Mouse (Mus musculus) brain, adult 10 weeks (tissue): Measurements from ENCODE around the gene Hcar1. TPM values are rescaled to one million over a fixed set of nuclear protein-coding genes. Genes with fewer than 3 reads are reported as not detected.

ENCODE experiments used
- polyA plus RNA-seq: library from polyadenylated mRNA; stranded (reverse); fragments of 350-450 nt; fragmentation: Illumina TruSeq; extraction: RNeasy Lipid Tissue Mini Kit (QIAGEN cat#74804); gene quantifications from one replicate; pipeline ENCODE4 v1.2.3, GENCODE M21; 2015; ENCODE audit warnings: low read depth, low replicate concordance

The Hcar1 gene
- polyA plus RNA-seq = 0.86 TPM

GRCm38 (mm10) chr5:123879928-123880327 is at the start of gene Hcar1:
Gene Hcar1, minus strand, starts transcription at chr5:123880020.

GRCm38 (mm10) chr5:123927118-123927517 is 47.3 kb upstream of the Hcar1 start, which contains the start of gene Gm43518:
Gene Gm43518, plus strand, starts transcription at chr5:123927418.

GRCm38 (mm10) chr5:123906976-123907630 is 27.3 kb upstream of the Hcar1 start, which contains the start of gene Denr:
Gene Denr, plus strand, starts transcription at chr5:123907175.

GRCm38 (mm10) chr5:123865365-123865764 is 14.5 kb downstream of the Hcar1 start, which contains the start of gene Hcar2:
Gene Hcar2, minus strand, starts transcription at chr5:123865499.

Other genes with a start within 250 kb of the Hcar1 start
- gene Clip1, start 195.4 kb downstream of the Hcar1 start, polyA plus RNA-seq = 82.0 TPM
- 35.4 TPM for gene Zcchc8, start 158.9 kb downstream of the Hcar1 start, polyA plus RNA-seq
- gene Rsrc2, start 130.6 kb downstream of the Hcar1 start, polyA plus RNA-seq = 105 TPM
- gene Kntc1, start 130.3 kb downstream of the Hcar1 start, polyA plus RNA-seq = 0.21 TPM
- gene Hcar2, start 14.5 kb downstream of the Hcar1 start, polyA plus RNA-seq = not detected
- 91.9 TPM for gene Denr, start 27.2 kb upstream of the Hcar1 start, polyA plus RNA-seq
- gene Gm43518, start 47.4 kb upstream of the Hcar1 start, polyA plus RNA-seq = not detected
- gene Ccdc62, start 50.7 kb upstream of the Hcar1 start, polyA plus RNA-seq = 4.3 TPM
- gene Hip1r, start 93.6 kb upstream of the Hcar1 start, polyA plus RNA-seq = 31.9 TPM
- gene Vps37b, start 152.2 kb upstream of the Hcar1 start, polyA plus RNA-seq = 23.9 TPM
- gene Abcb9, start 215.8 kb upstream of the Hcar1 start, polyA plus RNA-seq = 33.6 TPM
- 42.4 TPM for gene Ogfod2, start 232.3 kb upstream of the Hcar1 start, polyA plus RNA-seq
- gene Arl6ip4, start 236.1 kb upstream of the Hcar1 start, polyA plus RNA-seq = 59.9 TPM